Mouse (Mus musculus) kidney, postnatal 0 days (tissue): ENCODE measurements at regions not wholly inside any gene's neighbourhood (a gene's known extent, or its start where the extent isn't known, plus 50 kb on each side); places are given as distances from the start of the nearest gene placed in this dataset.

ENCODE experiments used
- ATAC-seq: fragments of 200-750 bp; cut with Nextera tagmentation; replicated peaks from 2 replicates; pipeline ENCODE4 v1.8.0; 2017; ENCODE audit warnings: low read depth, moderate number of reproducible peaks, moderate TSS enrichment, moderate library complexity; ENCODE audit not compliant: low FRiP score
- DNase-seq: peaks from one replicate; pipeline ENCODE4 v3.0.0-alpha.2; 2016; ENCODE audit warnings: low spot score
- H3K27ac ChIP-seq: fragments of 300-500 bp; sonication (generic); 2 replicates; pipeline ENCODE4 v1.5.1; 2014; ENCODE audit warnings: mild to moderate bottlenecking
- H3K27me3 ChIP-seq: fragments of 300-500 bp; sonication (generic); 2 replicates; pipeline ENCODE4 v1.6.1; 2014; ENCODE audit warnings: low read length, mixed read lengths; ENCODE audit not compliant: insufficient read depth
- H3K36me3 ChIP-seq: fragments of 300-500 bp; sonication (generic); 2 replicates; pipeline ENCODE4 v1.6.1; 2014; ENCODE audit warnings: low read length, mixed read lengths; ENCODE audit not compliant: insufficient read depth
- H3K4me1 ChIP-seq: fragments of 300-500 bp; sonication (generic); replicated peaks from 2 replicates; pipeline ENCODE4 v1.6.1; 2014; ENCODE audit warnings: antibody characterized with exemption, low read length, mixed read lengths; ENCODE audit not compliant: insufficient read depth
- H3K4me2 ChIP-seq: fragments of 300-500 bp; sonication (generic); 2 replicates; pipeline ENCODE4 v1.6.1; 2014; ENCODE audit warnings: mild to moderate bottlenecking, low read length, moderate library complexity, mixed read lengths
- H3K4me3 ChIP-seq: fragments of 300-500 bp; sonication (generic); replicated peaks from 2 replicates; pipeline ENCODE4 v1.5.1; 2014; ENCODE audit warnings: low read depth, low read length
- H3K9ac ChIP-seq: fragments of 300-500 bp; sonication (generic); 2 replicates; pipeline ENCODE4 v1.6.1; 2014; ENCODE audit warnings: low read depth, low read length
- H3K9me3 ChIP-seq: fragments of 300-500 bp; sonication (generic); replicated peaks from 2 replicates; pipeline ENCODE4 v1.6.1; 2016; ENCODE audit warnings: low read length, inconsistent platforms, mixed read lengths
- CTCF ChIP-seq: IDR thresholded peaks from 2 replicates; pipeline ENCODE4 v1.5.1; 2016; ENCODE audit warnings: antibody characterized with exemption, low read depth, mild to moderate bottlenecking, moderate library complexity
- WGBS: fragments of 180-500 bp; shearing (Covaris S2); extraction: QIAGEN DNeasy Blood & Tissue Kit; methylation state at CpG from one replicate; pipeline ENCODE4 v1.1.7; 2014; 5-methylcytosine and 5-hydroxymethylcytosine counted together

GRCm38 (mm10) chr19:20035223-20035622, 355.5 kb downstream of the Anxa1 start:
- Histone ChIP-seq H3K27ac (no peak overlapping the region), H3K9ac (no peak overlapping the region), H3K9me3 (no peaks in the 10 kb centered on the region), H3K36me3 (no peaks in the 10 kb centered on the region), H3K4me1 (no peaks in the 10 kb centered on the region), H3K4me3 (no peak overlapping the region), H3K27me3 (no peaks in the 10 kb centered on the region), H3K4me2 (no peak overlapping the region)
- no peak for ATAC-seq
- DNase-seq, result no peak
- no peak for TF ChIP-seq CTCF
- 67% methylated on average over 3 of the region's 3 CpGs for WGBS

- H3K27ac ChIP-seq, result no peak overlapping the region
- no peak overlapping the region for H3K4me3 ChIP-seq
- H3K9me3 ChIP-seq, result no peaks in the 10 kb centered on the region
- H3K9ac ChIP-seq, result no peak overlapping the region
- H3K27me3 ChIP-seq, result no peaks in the 10 kb centered on the region
- no peaks in the 10 kb centered on the region for H3K36me3 ChIP-seq
- no peaks in the 10 kb centered on the region for H3K4me1 ChIP-seq
- no peak overlapping the region for H3K4me2 ChIP-seq
- ATAC-seq (no peak), DNase-seq (no peak)
- TF ChIP-seq CTCF, result no peak
- WGBS, result 66% methylated on average over 11 of the region's 11 CpGs
Observed at GRCm38 (mm10) chr19:20027667-20028282, 363.0 kb downstream of the Anxa1 start.

- TF ChIP-seq CTCF, result no peak
- ATAC-seq (no peak), DNase-seq (no peak)
- Histone ChIP-seq H3K4me1 (no peaks in the 10 kb centered on the region), H3K9ac (no peak overlapping the region), H3K9me3 (no peaks in the 10 kb centered on the region), H3K27me3 (no peaks in the 10 kb centered on the region), H3K36me3 (no peaks in the 10 kb centered on the region), H3K27ac (no peak overlapping the region), H3K4me2 (no peak overlapping the region), H3K4me3 (no peak overlapping the region)
- 74% methylated on average over 4 of the region's 4 CpGs for WGBS
Observed at GRCm38 (mm10) chr19:20014114-20014513, 376.6 kb downstream of the Anxa1 start.

GRCm38 (mm10) chr19:20009801-20010441, 380.8 kb downstream of the Anxa1 start:
- 63% methylated on average over 12 of the region's 12 CpGs for WGBS
- Histone ChIP-seq H3K4me2 (no peak overlapping the region), H3K27me3 (no peaks in the 10 kb centered on the region), H3K27ac (no peak overlapping the region), H3K9ac (no peak overlapping the region), H3K4me3 (no peak overlapping the region), H3K4me1 (no peaks in the 10 kb centered on the region), H3K9me3 (no peaks in the 10 kb centered on the region), H3K36me3 (no peaks in the 10 kb centered on the region)
- ATAC-seq (no peak), DNase-seq (no peak)
- no peak for TF ChIP-seq CTCF

- no peaks in the 10 kb centered on the region for H3K27me3 ChIP-seq
- DNase-seq, result no peak
Observed at GRCm38 (mm10) chr19:20005932-20006625, 384.7 kb downstream of the Anxa1 start.

GRCm38 (mm10) chr19:19987255-19987654, 403.5 kb downstream of the Anxa1 start:
- no peak overlapping the region for H3K27ac ChIP-seq
- no peak overlapping the region for H3K9ac ChIP-seq
- H3K36me3 ChIP-seq, result no peaks in the 10 kb centered on the region
- no peak overlapping the region for H3K4me2 ChIP-seq
- no peaks in the 10 kb centered on the region for H3K4me1 ChIP-seq
- ATAC-seq (no peak), DNase-seq (no peak)
- no peak overlapping the region for H3K4me3 ChIP-seq
- H3K27me3 ChIP-seq, result no peaks in the 10 kb centered on the region
- 78% methylated on average over 1 of the region's 1 CpGs for WGBS
- no peaks in the 10 kb centered on the region for H3K9me3 ChIP-seq
- no peak for TF ChIP-seq CTCF

More at GRCm38 (mm10) chr19:20005932-20006625, 384.7 kb downstream of the Anxa1 start:
- ATAC-seq, result no peak
- TF ChIP-seq CTCF, result no peak
- Histone ChIP-seq H3K27ac (no peak overlapping the region), H3K4me3 (no peak overlapping the region), H3K9ac (no peak overlapping the region), H3K9me3 (no peaks in the 10 kb centered on the region), H3K36me3 (no peaks in the 10 kb centered on the region), H3K4me1 (no peaks in the 10 kb centered on the region), H3K4me2 (no peak overlapping the region)
- 55% methylated on average over 4 of the region's 4 CpGs for WGBS
